16 mouse cellular contexts compared by ENCODE assay signal in genomic region chr12:70239741-70240140, GRCm38 (mm10).
"Had no signal": no experiment of that assay in that cellular context is flagged by ENCODE, and none has a peak within 500 bp of the region (broad histone marks: within the 10 kb centered on the region; RNA-seq: fewer than 3 reads in every experiment).

No protein-coding gene starts in this region.

- H3K9me3 ChIP-seq: liver, embryonic 13.5 days; stomach, embryonic 15.5 days had no signal

- H3K27me3 ChIP-seq: liver, embryonic 13.5 days; stomach, embryonic 15.5 days had no signal

- H3K4me3 ChIP-seq: left cerebral cortex, adult 2 months; liver, embryonic 13.5 days; stomach, embryonic 15.5 days had no signal

- DNase-seq: kidney, adult 9 months; kidney, postnatal 14 days; kidney, postnatal 4 days; layer of hippocampus, postnatal 36 days; liver, embryonic 13.5 days; lung, adult 2 months; lung, postnatal 14 days; lung, postnatal 4 days; midbrain, embryonic 14.5 days; right cerebral cortex, adult 18-20 months; right cerebral cortex, postnatal 14 days; right cerebral cortex, postnatal 4 days; thymus, postnatal 25 days had no signal

- H3K36me3 ChIP-seq: liver, embryonic 13.5 days; stomach, embryonic 15.5 days had no signal

- H3K27ac ChIP-seq: left cerebral cortex, adult 2 months; liver, embryonic 13.5 days; stomach, embryonic 15.5 days had no signal

- H3K9ac ChIP-seq: liver, embryonic 13.5 days; stomach, embryonic 15.5 days had no signal

- H3K4me2 ChIP-seq: liver, embryonic 13.5 days; midbrain, embryonic 11.5 days; stomach, embryonic 15.5 days had no signal

- H3K4me1 ChIP-seq: stomach, embryonic 15.5 days had no signal
